Mouse (Mus musculus) forebrain, embryonic 11.5 days (tissue): Measurements from ENCODE around the gene Tarbp2. TPM values are rescaled to one million over a fixed set of nuclear protein-coding genes. Genes with fewer than 3 reads are reported as not detected.

ENCODE experiments used
- ATAC-seq: fragments of 200-750 bp; cut with Nextera tagmentation; replicated peaks from 2 replicates; pipeline ENCODE4 v1.8.0; 2017; ENCODE audit warnings: moderate TSS enrichment; ENCODE audit not compliant: low FRiP score
- DNase-seq: peaks from one replicate; pipeline ENCODE4 v3.0.0-alpha.2; 2017; ENCODE audit warnings: low spot score
- H3K27ac ChIP-seq: fragments of 300-500 bp; sonication (generic); 2 replicates; pipeline ENCODE4 v1.5.1; 2014; ENCODE audit warnings: low read depth, low read length
- H3K27me3 ChIP-seq: fragments of 300-500 bp; sonication (generic); 2 replicates; pipeline ENCODE4 v1.6.1; 2014; ENCODE audit warnings: mild to moderate bottlenecking, low read length, mixed read lengths; ENCODE audit not compliant: control insufficient read depth, insufficient read depth
- H3K36me3 ChIP-seq: fragments of 300-500 bp; sonication (generic); 2 replicates; pipeline ENCODE4 v1.6.1; 2014; ENCODE audit warnings: mild to moderate bottlenecking, low read length, moderate library complexity, mixed read lengths; ENCODE audit not compliant: control insufficient read depth, insufficient read depth
- H3K4me1 ChIP-seq: fragments of 300-500 bp; sonication (generic); replicated peaks from 2 replicates; pipeline ENCODE4 v1.6.1; 2014; ENCODE audit warnings: low read length, mixed read lengths; ENCODE audit not compliant: control insufficient read depth, insufficient read depth
- H3K4me2 ChIP-seq: fragments of 300-500 bp; sonication (generic); 2 replicates; pipeline ENCODE4 v1.6.1; 2014; ENCODE audit warnings: low read depth, mild to moderate bottlenecking, low read length, moderate library complexity, mixed read lengths; ENCODE audit not compliant: severe bottlenecking
- H3K4me3 ChIP-seq: fragments of 300-500 bp; sonication (generic); 2 replicates; pipeline ENCODE4 v1.5.1; 2014; ENCODE audit warnings: low read depth, low read length
- H3K9ac ChIP-seq: fragments of 300-500 bp; sonication (generic); 2 replicates; pipeline ENCODE4 v1.6.1; 2014; ENCODE audit warnings: low read length
- H3K9me3 ChIP-seq: fragments of 300-500 bp; sonication (generic); 2 replicates; pipeline ENCODE4 v1.6.1; 2016; ENCODE audit warnings: low read length, mixed read lengths; ENCODE audit not compliant: control insufficient read depth
- WGBS: fragments of 180-500 bp; shearing (Covaris S2); extraction: QIAGEN DNeasy Blood & Tissue Kit; methylation state at CpG from one replicate; pipeline ENCODE4 v1.1.7; 2014; 5-methylcytosine and 5-hydroxymethylcytosine counted together
- polyA plus RNA-seq: library from polyadenylated mRNA; unstranded; fragments of >200 nt; fragmentation: Nextera tagmentation; extraction: Ambion mirVana; gene quantifications from 2 replicates; pipeline ENCODE4 v1.2.1, GENCODE M21; 2014

Tarbp2 gene
- polyA plus RNA-seq, 1 experiment from 2014 or later, result 98.9 TPM

DNA sequence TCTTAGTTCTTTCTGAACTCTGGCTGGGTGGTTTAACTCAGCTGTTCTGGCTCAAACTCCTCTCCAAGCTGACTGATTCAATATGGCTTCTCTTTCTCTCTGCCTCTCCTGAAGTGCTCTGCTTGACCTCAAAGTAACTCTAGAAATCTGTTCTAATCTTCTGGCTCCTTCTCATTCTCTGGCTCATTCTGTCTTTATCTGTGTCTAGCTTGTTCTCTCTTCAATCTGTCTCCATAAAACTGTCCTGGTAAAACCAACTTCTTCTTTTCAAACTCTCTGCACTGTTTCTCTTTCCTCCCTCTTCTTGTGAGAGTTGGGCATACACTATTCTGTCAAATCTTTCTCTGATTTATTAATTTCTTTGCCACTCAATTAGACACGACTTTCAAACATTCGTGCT is 49.9 kb downstream of the Tarbp2 start:
- no peaks in the 10 kb centered on the region for H3K27me3 ChIP-seq
- no peak overlapping the region for H3K4me3 ChIP-seq
- H3K36me3 ChIP-seq, result no peaks in the 10 kb centered on the region
- DNase-seq (no peak), ATAC-seq (no peak)
- H3K4me2 ChIP-seq, result no peak overlapping the region
- no peak overlapping the region for H3K9ac ChIP-seq
- no peaks in the 10 kb centered on the region for H3K9me3 ChIP-seq
- 87% methylated on average over 2 of the region's 2 CpGs for WGBS
- no peak overlapping the region for H3K27ac ChIP-seq
- no peaks in the 10 kb centered on the region for H3K4me1 ChIP-seq

DNA sequence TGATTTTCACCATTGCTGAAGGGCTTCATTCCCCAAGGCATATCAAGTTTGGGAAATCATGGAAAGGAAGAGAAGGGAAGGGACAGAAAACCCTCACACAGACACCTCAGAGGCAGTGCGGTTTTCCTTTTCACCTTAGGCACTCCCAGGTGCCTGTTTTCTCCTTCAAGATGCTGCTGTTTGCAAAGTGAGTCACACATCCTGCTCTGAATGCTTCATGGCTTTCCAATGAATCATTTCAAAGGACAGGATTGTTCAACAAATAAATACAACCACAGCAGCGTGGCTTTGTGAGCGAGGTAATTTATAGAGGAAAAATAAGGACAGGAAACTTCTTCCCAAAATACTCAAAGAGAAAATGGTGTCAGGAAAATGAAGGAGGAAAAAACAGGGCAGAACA is 54.1 kb downstream of the Tarbp2 start:
- H3K4me2 ChIP-seq, result no peak overlapping the region
- no peak overlapping the region for H3K4me3 ChIP-seq
- H3K9ac ChIP-seq, result no peak overlapping the region
- WGBS, result 91% methylated on average over 3 of the region's 3 CpGs
- H3K9me3 ChIP-seq, result no peaks in the 10 kb centered on the region
- DNase-seq (no peak), ATAC-seq (no peak)
- H3K4me1 ChIP-seq, result no peaks in the 10 kb centered on the region
- no peaks in the 10 kb centered on the region for H3K36me3 ChIP-seq
- 0 out of 2 replicates have a peak overlapping the region, but pooled peaks have one; percentile 1 for H3K27ac ChIP-seq
- H3K27me3 ChIP-seq, result no peaks in the 10 kb centered on the region

Other genes with a start within 250 kb of the Tarbp2 start
- gene Gm9918, start 247.6 kb upstream of the Tarbp2 start, polyA plus RNA-seq, result 0.21 and 0.48 TPM in 2 replicates
- 55.6 and 64.7 TPM in 2 replicates for gene Mfsd5, start 238.7 kb upstream of the Tarbp2 start, polyA plus RNA-seq
- 58.3 and 60.3 TPM in 2 replicates for gene Espl1, start 221.9 kb upstream of the Tarbp2 start, polyA plus RNA-seq
- 357 and 374 TPM in 2 replicates for gene Pfdn5, start 192.1 kb upstream of the Tarbp2 start, polyA plus RNA-seq
- gene Myg1, start 186.5 kb upstream of the Tarbp2 start, polyA plus RNA-seq, result 113 and 124 TPM in 2 replicates
- gene Aaas, start 167.4 kb upstream of the Tarbp2 start, polyA plus RNA-seq, result 103 and 114 TPM in 2 replicates
- gene Sp7, start 151.0 kb upstream of the Tarbp2 start, polyA plus RNA-seq, result 0.20 and 0.52 TPM in 2 replicates
- gene Sp1, start 112.0 kb upstream of the Tarbp2 start, polyA plus RNA-seq, result 12.2 and 12.5 TPM in 2 replicates
- 1.0 TPM in 1 of 2 replicates, not detected in the other for gene Amhr2, start 72.8 kb upstream of the Tarbp2 start, polyA plus RNA-seq
- gene Prr13, start 59.2 kb upstream of the Tarbp2 start, polyA plus RNA-seq, result 87.9 and 97.2 TPM in 2 replicates
- gene Pcbp2, start 47.7 kb upstream of the Tarbp2 start, polyA plus RNA-seq, result 236 and 247 TPM in 2 replicates
- gene Gm10337, start 14.5 kb upstream of the Tarbp2 start, polyA plus RNA-seq, result 15.6 TPM in 1 of 2 replicates, not detected in the other
- 25.4 and 28.4 TPM in 2 replicates for gene Map3k12, start 1.1 kb upstream of the Tarbp2 start, polyA plus RNA-seq
- gene Npff, start 6.8 kb downstream of the Tarbp2 start, polyA plus RNA-seq, result 0.80 and 2.1 TPM in 2 replicates
- 0.37 TPM in 1 of 2 replicates, not detected in the other for gene Gm28047, start 106.9 kb downstream of the Tarbp2 start, polyA plus RNA-seq
- gene Atf7, start 107.3 kb downstream of the Tarbp2 start, polyA plus RNA-seq, result 15.1 and 15.5 TPM in 2 replicates
- 52.7 and 58.4 TPM in 2 replicates for gene Atp5g2, start 154.2 kb downstream of the Tarbp2 start, polyA plus RNA-seq
- gene Calcoco1, start 204.0 kb downstream of the Tarbp2 start, polyA plus RNA-seq, result 30.4 and 31.1 TPM in 2 replicates